ENCODE assay signal across 25 mouse cellular contexts in the genomic region with DNA sequence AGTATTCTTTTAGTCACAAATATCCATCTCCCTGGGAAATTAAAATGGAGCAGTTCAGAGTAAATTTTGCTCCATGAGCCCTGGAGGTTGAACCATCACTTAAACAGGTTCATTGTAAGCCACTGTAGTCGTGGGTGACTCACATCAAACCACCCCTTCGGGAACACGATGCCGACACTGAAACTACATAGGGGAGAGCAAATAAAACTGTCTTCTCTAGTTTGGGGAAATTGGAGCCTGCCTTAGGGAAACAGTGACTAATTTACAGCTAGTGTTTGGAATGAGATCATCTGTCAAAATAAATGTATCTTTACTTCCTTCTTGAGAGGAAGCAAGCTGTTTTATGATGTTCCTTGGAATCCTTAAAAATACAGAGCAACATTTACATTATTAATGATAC. TPM values are rescaled to one million over a fixed set of nuclear protein-coding genes. Genes with fewer than 3 reads are reported as not detected.
DNase-seq lines count a peak whose midpoint lies in the region; ATAC-seq and TF ChIP-seq lines count a peak whose summit lies in the region.
"Had no signal": no experiment of that assay in that cellular context is flagged by ENCODE, and none has a peak within 500 bp of the region (broad histone marks: within the 10 kb centered on the region; RNA-seq: fewer than 3 reads in every experiment).

No protein-coding gene starts in this region.

- no peaks in the 10 kb centered on the region for H3K9me3 ChIP-seq in kidney, postnatal 0 days (replicated peaks; ENCODE audit: low read length)
- H3K9me3 ChIP-seq in kidney, embryonic 15.5 days (replicated peaks) = no peaks in the 10 kb centered on the region
- H3K9me3 ChIP-seq in hindbrain, embryonic 12.5 days (replicated peaks) = no peaks in the 10 kb centered on the region

- H3K36me3 ChIP-seq in kidney, postnatal 0 days (ENCODE audit: insufficient read depth, low read length) = no peaks in the 10 kb centered on the region
- no peaks in the 10 kb centered on the region for H3K36me3 ChIP-seq in kidney, embryonic 15.5 days
- H3K36me3 ChIP-seq in macrophage (ENCODE audit: inconsistent target) = no peaks in the 10 kb centered on the region
- no peaks in the 10 kb centered on the region for H3K36me3 ChIP-seq in hindbrain, embryonic 12.5 days

- no peaks in the 10 kb centered on the region for H3K79me2 ChIP-seq in macrophage (ENCODE audit: inconsistent target)

- H3K4me3 ChIP-seq in kidney, postnatal 0 days (replicated peaks; ENCODE audit: low read depth, low read length) = no peak overlapping the region
- H3K4me3 ChIP-seq in kidney, embryonic 15.5 days (replicated peaks) = no peak overlapping the region
- no peak overlapping the region for H3K4me3 ChIP-seq in macrophage (ENCODE audit: inconsistent target)
- no peak overlapping the region for H3K4me3 ChIP-seq in hindbrain, embryonic 12.5 days

- H3K9ac ChIP-seq in kidney, postnatal 0 days (ENCODE audit: low read depth, low read length) = no peak overlapping the region
- no peak overlapping the region for H3K9ac ChIP-seq in kidney, embryonic 15.5 days
- H3K9ac ChIP-seq in hindbrain, embryonic 12.5 days = no peak overlapping the region
- H3K9ac ChIP-seq: liver, embryonic 14.5 days had no signal

- no peak for TF ChIP-seq CTCF in kidney, postnatal 0 days (IDR thresholded peaks at IDR 0.05; ENCODE audit: low read depth)

- intact Hi-C loops in heart, postnatal 25 days (cut with DNase I) = no loop called here

- WGBS in kidney, postnatal 0 days = 3% methylated on average over 4 of the region's 4 CpGs
- WGBS in kidney, embryonic 15.5 days = 7% methylated on average over 4 of the region's 4 CpGs
- 29% methylated on average over 4 of the region's 4 CpGs for WGBS in macrophage (ENCODE audit: missing documents)
- 73% methylated on average over 4 of the region's 4 CpGs for whole genome bisulfite sequencing in hindbrain, embryonic 12.5 days

- no peak for ATAC-seq in kidney, postnatal 0 days (replicated peaks; ENCODE audit: low FRiP score, low read depth)
- ATAC-seq in kidney, embryonic 15.5 days (replicated peaks; ENCODE audit: low FRiP score) = no peak; the same call in 1 of the 2 replicates
- ATAC-seq in hindbrain, embryonic 12.5 days (ENCODE audit: low FRiP score) = no peak
- ATAC-seq: activated CD4-positive, CD25-positive, alpha-beta regulatory T cell, adult 4 months; forebrain, embryonic 16.5 days; hindbrain, postnatal 0 days; intestine, embryonic 16.5 days had no signal

- DNase-seq in kidney, postnatal 0 days (ENCODE audit: low spot score) = peak; percentile 78
- DNase-seq in NIH3T3 (ENCODE audit: low read depth) = peak; percentile 44
- DNase-seq in frontal cortex, adult 2 months (ENCODE audit: extremely low spot score in 1 of 2, low spot score in 1 of 2) = no peak
- DNase-seq in heart, postnatal 25 days (ENCODE audit: low spot score) = no peak
- DNase-seq: adrenal gland, adult 2 months; adrenal gland, postnatal 36 days; cerebellum, adult 8-10 months; cerebellum, postnatal 25 days; gastrocnemius, postnatal 10 days; heart, postnatal 14 days; layer of hippocampus, postnatal 36 days; left cerebral cortex, postnatal 4 days; liver; lung, adult 2 months; lung, postnatal 10 days; thymus, postnatal 4 days had no signal

- no peaks in the 10 kb centered on the region for H3K4me1 ChIP-seq in kidney, postnatal 0 days (replicated peaks; ENCODE audit: insufficient read depth, low read length)
- H3K4me1 ChIP-seq in kidney, embryonic 15.5 days = peaks cover 4% of the 10 kb centered on the region; the same call in 1 of the 2 replicates
- no peaks in the 10 kb centered on the region for H3K4me1 ChIP-seq in hindbrain, embryonic 12.5 days

- H3K4me2 ChIP-seq in kidney, postnatal 0 days (ENCODE audit: low read length) = no peak overlapping the region
- no peak overlapping the region for H3K4me2 ChIP-seq in kidney, embryonic 15.5 days
- no peak overlapping the region for H3K4me2 ChIP-seq in hindbrain, embryonic 12.5 days (replicated peaks)
- H3K4me2 ChIP-seq: midbrain, embryonic 11.5 days had no signal

- H3K27ac ChIP-seq in kidney, postnatal 0 days = no peak overlapping the region
- no peak overlapping the region for H3K27ac ChIP-seq in kidney, embryonic 15.5 days
- H3K27ac ChIP-seq in macrophage = peak overlapping the region; percentile 56
- H3K27ac ChIP-seq in hindbrain, embryonic 12.5 days = no peak overlapping the region
- H3K27ac ChIP-seq: hindbrain, postnatal 0 days; liver, embryonic 14.5 days had no signal

- no peaks in the 10 kb centered on the region for H3K27me3 ChIP-seq in kidney, postnatal 0 days (ENCODE audit: insufficient read depth, low read length)
- no peaks in the 10 kb centered on the region for H3K27me3 ChIP-seq in kidney, embryonic 15.5 days
- H3K27me3 ChIP-seq in hindbrain, embryonic 12.5 days = no peaks in the 10 kb centered on the region

RNA-seq across cellular contexts. Expression of a gene that starts 21.1 kb away (rescaled TPM):
- polyA plus RNA-seq in kidney, postnatal 0 days (2015; fragmentation: Nextera tagmentation; extraction: Ambion mirVana) = 7.7 and 8.3 TPM in 2 replicates
- 12.0 and 14.4 TPM in 2 replicates for polyA plus RNA-seq in kidney, embryonic 15.5 days (2015; fragmentation: Nextera tagmentation; extraction: Ambion mirVana)
- 1 to 10 TPM in 1 of 26 experiments, under 1 TPM in 10, not detected in 15; 0.12 to 1.5 (median 0.27) TPM for total RNA-seq in macrophage (2018; cell fraction: chromatin; rRNA removed)
- total RNA-seq in macrophage (2018; cell fraction: cytosol; rRNA removed) = 1 to 10 TPM in 1 of 26 experiments, under 1 TPM in 12, not detected in 13; 0.14 to 1.0 (median 0.58) TPM
- total RNA-seq in macrophage (2018; cell fraction: nucleus; rRNA removed) = 1 to 10 TPM in 2 of 26 experiments, under 1 TPM in 11, not detected in 13; 0.30 to 1.2 (median 0.64) TPM
- polyA plus RNA-seq in macrophage (2018) = 0.14 to 1.3 TPM (median 0.55 TPM) in 3 replicates
- polyA plus RNA-seq in hindbrain, embryonic 12.5 days (2016; fragmentation: Nextera tagmentation; extraction: Ambion mirVana) = 11.3 and 16.6 TPM in 2 replicates
- 0.59 and 0.70 TPM in 2 replicates for polyA plus RNA-seq in frontal cortex, adult 2 months (2012; rRNA removed)
- total RNA-seq in heart, postnatal 25 days (2021) = under 1 TPM in 1 of 2 experiments, not detected in 1; 0.16 TPM
- polyA plus RNA-seq: activated CD4-positive, CD25-positive, alpha-beta regulatory T cell, adult 4 months had no signal

Comparison
In these comparisons a context has a peak if more than half of its experiments do, and no peak if none do; other contexts are left out.
1. DNase-seq: peak in kidney, postnatal 0 days (single experiment) and NIH3T3 (single experiment); none in frontal cortex, adult 2 months (0 of 2) and heart, postnatal 25 days (single experiment).